Mouse (Mus musculus): ENCODE data around the gene Atg9b. TPM values are rescaled to one million over a fixed set of nuclear protein-coding genes. Genes with fewer than 3 reads are reported as not detected.

The Atg9b gene
- 0.46 and 0.49 TPM in 2 replicates for polyA plus RNA-seq (2015; fragmentation: Nextera tagmentation; extraction: Ambion mirVana)

- no peak within 1 kb of the TSS for H3K27ac ChIP-seq (ENCODE audit: low read length)
Observed at GRCm38 (mm10) chr5:24391864-24392263, at the start of gene Atg9b. Gene Atg9b, minus strand, starts transcription at chr5:24392143.

GRCm38 (mm10) chr5:24441187-24441586 lies 49.2 kb upstream of the Atg9b start:
- H3K27ac ChIP-seq (ENCODE audit: low read length), result no peak overlapping the region
- no peak overlapping the region for H3K4me2 ChIP-seq (ENCODE audit: low read depth, low read length)
- 92% methylated on average over 8 of the region's 8 CpGs for WGBS
- no peak overlapping the region for H3K9ac ChIP-seq (ENCODE audit: low read length)
- peaks cover 33% of the 10 kb centered on the region for H3K36me3 ChIP-seq (ENCODE audit: control insufficient read depth, insufficient read depth, low read length)
- H3K4me1 ChIP-seq (replicated peaks; ENCODE audit: control insufficient read depth, insufficient read depth, low read length), result peaks cover 16% of the 10 kb centered on the region
- no peak overlapping the region for H3K4me3 ChIP-seq (ENCODE audit: low read length)
- ATAC-seq (ENCODE audit: low read depth), result no peak
- no peaks in the 10 kb centered on the region for H3K27me3 ChIP-seq (ENCODE audit: control insufficient read depth, insufficient read depth, low read depth, low read length)
- H3K9me3 ChIP-seq (ENCODE audit: control insufficient read depth, low read length), result no peaks in the 10 kb centered on the region

More at GRCm38 (mm10) chr5:24391864-24392263, at the start of gene Atg9b:
- Histone ChIP-seq H3K9me3 (ENCODE audit: control insufficient read depth, low read length) (no peaks in the 10 kb centered on the region), H3K4me3 (ENCODE audit: low read length) (no peak within 1 kb of the TSS), H3K36me3 (ENCODE audit: control insufficient read depth, insufficient read depth, low read length) (no peaks in the 10 kb centered on the region), H3K4me2 (ENCODE audit: low read depth, low read length) (no peak within 1 kb of the TSS), H3K27me3 (ENCODE audit: control insufficient read depth, insufficient read depth, low read depth, low read length) (peaks cover 14% of the 10 kb centered on the region), H3K4me1 (replicated peaks; ENCODE audit: control insufficient read depth, insufficient read depth, low read length) (peaks cover 16% of the 10 kb centered on the region), H3K9ac (ENCODE audit: low read length) (no peak within 1 kb of the TSS)
- 80% methylated on average over 7 of the region's 7 CpGs for WGBS
- ATAC-seq (ENCODE audit: low read depth), result no peak

- Histone ChIP-seq H3K4me1 (replicated peaks; ENCODE audit: control insufficient read depth, insufficient read depth, low read length) (no peaks in the 10 kb centered on the region; the same call in 1 of the 2 replicates), H3K4me2 (ENCODE audit: low read depth, low read length) (no peak overlapping the region), H3K9ac (ENCODE audit: low read length) (no peak overlapping the region), H3K36me3 (ENCODE audit: control insufficient read depth, insufficient read depth, low read length) (peaks cover 75% of the 10 kb centered on the region), H3K27ac (ENCODE audit: low read length) (no peak overlapping the region), H3K27me3 (ENCODE audit: control insufficient read depth, insufficient read depth, low read depth, low read length) (no peaks in the 10 kb centered on the region), H3K9me3 (ENCODE audit: control insufficient read depth, low read length) (no peaks in the 10 kb centered on the region), H3K4me3 (ENCODE audit: low read length) (no peak overlapping the region)
- WGBS, result 87% methylated on average over 8 of the region's 8 CpGs
- no peak for ATAC-seq (ENCODE audit: low read depth)
Observed at GRCm38 (mm10) chr5:24433993-24434392, 42.0 kb upstream of the Atg9b start.

GRCm38 (mm10) chr5:24428596-24428995 lies 36.7 kb upstream of the Atg9b start:
- Histone ChIP-seq H3K4me3 (ENCODE audit: low read length) (peak overlapping the region; percentile 32), H3K27me3 (ENCODE audit: control insufficient read depth, insufficient read depth, low read depth, low read length) (no peaks in the 10 kb centered on the region), H3K4me1 (replicated peaks; ENCODE audit: control insufficient read depth, insufficient read depth, low read length) (peaks cover 25% of the 10 kb centered on the region), H3K4me2 (ENCODE audit: low read depth, low read length) (peak overlapping the region; percentile 84), H3K9ac (ENCODE audit: low read length) (peak overlapping the region; percentile 34), H3K9me3 (ENCODE audit: control insufficient read depth, low read length) (no peaks in the 10 kb centered on the region), H3K36me3 (ENCODE audit: control insufficient read depth, insufficient read depth, low read length) (peaks cover 36% of the 10 kb centered on the region), H3K27ac (ENCODE audit: low read length) (peak overlapping the region; percentile 50)
- ATAC-seq (ENCODE audit: low read depth), result no peak
- 28% methylated on average over 9 of the region's 9 CpGs for WGBS

GRCm38 (mm10) chr5:24427981-24428402 lies 36.0 kb upstream of the Atg9b start:
- Histone ChIP-seq H3K4me1 (replicated peaks; ENCODE audit: control insufficient read depth, insufficient read depth, low read length) (peaks cover 25% of the 10 kb centered on the region), H3K9me3 (ENCODE audit: control insufficient read depth, low read length) (no peaks in the 10 kb centered on the region), H3K9ac (ENCODE audit: low read length) (peak overlapping the region; percentile 34; the same call in 1 of the 2 replicates), H3K27me3 (ENCODE audit: control insufficient read depth, insufficient read depth, low read depth, low read length) (no peaks in the 10 kb centered on the region), H3K36me3 (ENCODE audit: control insufficient read depth, insufficient read depth, low read length) (peaks cover 31% of the 10 kb centered on the region), H3K4me2 (ENCODE audit: low read depth, low read length) (peak overlapping the region; percentile 84), H3K27ac (ENCODE audit: low read length) (peak overlapping the region; percentile 50; the same call in 1 of the 2 replicates), H3K4me3 (ENCODE audit: low read length) (peak overlapping the region; percentile 32)
- 16% methylated on average over 15 of the region's 15 CpGs for WGBS
- 0 out of 2 replicates have a peak, but pooled peaks have one; percentile 0 for ATAC-seq (ENCODE audit: low read depth)

GRCm38 (mm10) chr5:24427285-24427633 lies 35.3 kb upstream of the Atg9b start:
- Histone ChIP-seq H3K9me3 (ENCODE audit: control insufficient read depth, low read length) (no peaks in the 10 kb centered on the region), H3K27me3 (ENCODE audit: control insufficient read depth, insufficient read depth, low read depth, low read length) (no peaks in the 10 kb centered on the region), H3K4me3 (ENCODE audit: low read length) (peak overlapping the region; percentile 17; the same call in 1 of the 2 replicates), H3K4me2 (ENCODE audit: low read depth, low read length) (peak overlapping the region; percentile 84), H3K27ac (ENCODE audit: low read length) (peak overlapping the region; percentile 58), H3K36me3 (ENCODE audit: control insufficient read depth, insufficient read depth, low read length) (peaks cover 24% of the 10 kb centered on the region), H3K9ac (ENCODE audit: low read length) (peak overlapping the region; percentile 43), H3K4me1 (replicated peaks; ENCODE audit: control insufficient read depth, insufficient read depth, low read length) (peaks cover 30% of the 10 kb centered on the region)
- WGBS, result 33% methylated on average over 12 of the region's 12 CpGs
- ATAC-seq (ENCODE audit: low read depth), result no peak

- ATAC-seq (ENCODE audit: low read depth), result no peak
- H3K27me3 ChIP-seq (ENCODE audit: control insufficient read depth, insufficient read depth, low read depth, low read length), result no peaks in the 10 kb centered on the region
- WGBS, result 13% methylated on average over 9 of the region's 9 CpGs
- peak overlapping the region; percentile 72 for H3K9ac ChIP-seq (ENCODE audit: low read length)
- peak overlapping the region; percentile 59 for H3K4me3 ChIP-seq (ENCODE audit: low read length)
- H3K9me3 ChIP-seq (ENCODE audit: control insufficient read depth, low read length), result no peaks in the 10 kb centered on the region
- H3K27ac ChIP-seq (ENCODE audit: low read length), result peak overlapping the region; percentile 58
- H3K36me3 ChIP-seq (ENCODE audit: control insufficient read depth, insufficient read depth, low read length), result peaks cover 19% of the 10 kb centered on the region
- peak overlapping the region; percentile 84 for H3K4me2 ChIP-seq (ENCODE audit: low read depth, low read length)
- H3K4me1 ChIP-seq (replicated peaks; ENCODE audit: control insufficient read depth, insufficient read depth, low read length), result peaks cover 30% of the 10 kb centered on the region
Observed at GRCm38 (mm10) chr5:24426556-24427284, 34.8 kb upstream of the Atg9b start.

- peak overlapping the region; percentile 59 for H3K4me3 ChIP-seq (ENCODE audit: low read length)
- 2% methylated on average over 10 of the region's 10 CpGs for WGBS
- peaks cover 30% of the 10 kb centered on the region for H3K4me1 ChIP-seq (replicated peaks; ENCODE audit: control insufficient read depth, insufficient read depth, low read length)
- ATAC-seq (ENCODE audit: low read depth), result no peak
- peaks cover 12% of the 10 kb centered on the region for H3K36me3 ChIP-seq (ENCODE audit: control insufficient read depth, insufficient read depth, low read length)
- H3K27me3 ChIP-seq (ENCODE audit: control insufficient read depth, insufficient read depth, low read depth, low read length), result no peaks in the 10 kb centered on the region
- peak overlapping the region; percentile 40; the same call in 1 of the 2 replicates for H3K27ac ChIP-seq (ENCODE audit: low read length)
- H3K9me3 ChIP-seq (ENCODE audit: control insufficient read depth, low read length), result no peaks in the 10 kb centered on the region
- peak overlapping the region; percentile 72 for H3K9ac ChIP-seq (ENCODE audit: low read length)
- H3K4me2 ChIP-seq (ENCODE audit: low read depth, low read length), result peak overlapping the region; percentile 84
Observed at GRCm38 (mm10) chr5:24426037-24426432, 34.1 kb upstream of the Atg9b start.

GRCm38 (mm10) chr5:24425421-24426036 lies 33.6 kb upstream of the Atg9b start:
- H3K27me3 ChIP-seq (ENCODE audit: control insufficient read depth, insufficient read depth, low read depth, low read length), result no peaks in the 10 kb centered on the region
- peak; percentile 11; the same call in 1 of the 2 replicates for ATAC-seq (ENCODE audit: low read depth)
- peak overlapping the region; percentile 40 for H3K27ac ChIP-seq (ENCODE audit: low read length)
- under 1% methylated on average over 27 of the region's 30 CpGs for WGBS
- peaks cover 11% of the 10 kb centered on the region for H3K36me3 ChIP-seq (ENCODE audit: control insufficient read depth, insufficient read depth, low read length)
- H3K4me3 ChIP-seq (ENCODE audit: low read length), result peak overlapping the region; percentile 59
- H3K9me3 ChIP-seq (ENCODE audit: control insufficient read depth, low read length), result no peaks in the 10 kb centered on the region
- H3K4me2 ChIP-seq (ENCODE audit: low read depth, low read length), result peak overlapping the region; percentile 84
- H3K4me1 ChIP-seq (replicated peaks; ENCODE audit: control insufficient read depth, insufficient read depth, low read length), result peaks cover 30% of the 10 kb centered on the region
- peak overlapping the region; percentile 72 for H3K9ac ChIP-seq (ENCODE audit: low read length)

Data from lung, embryonic 16.5 days (tissue).